Mouse (Mus musculus) lung, adult 10 weeks (tissue): ENCODE data around the gene Mdh1. TPM values are rescaled to one million over a fixed set of nuclear protein-coding genes. Genes with fewer than 3 reads are reported as not detected.

Source experiments
- polyA plus RNA-seq: library from polyadenylated mRNA; stranded (reverse); fragments of 350-450 nt; fragmentation: Illumina TruSeq; extraction: RNeasy Lipid Tissue Mini Kit (QIAGEN cat#74804); gene quantifications from one replicate; pipeline ENCODE4 v1.2.3, GENCODE M21; 2014; ENCODE audit warnings: low read depth, low replicate concordance; ENCODE audit not compliant: insufficient read depth

Mdh1 gene
- polyA plus RNA-seq: 149 TPM

DNA sequence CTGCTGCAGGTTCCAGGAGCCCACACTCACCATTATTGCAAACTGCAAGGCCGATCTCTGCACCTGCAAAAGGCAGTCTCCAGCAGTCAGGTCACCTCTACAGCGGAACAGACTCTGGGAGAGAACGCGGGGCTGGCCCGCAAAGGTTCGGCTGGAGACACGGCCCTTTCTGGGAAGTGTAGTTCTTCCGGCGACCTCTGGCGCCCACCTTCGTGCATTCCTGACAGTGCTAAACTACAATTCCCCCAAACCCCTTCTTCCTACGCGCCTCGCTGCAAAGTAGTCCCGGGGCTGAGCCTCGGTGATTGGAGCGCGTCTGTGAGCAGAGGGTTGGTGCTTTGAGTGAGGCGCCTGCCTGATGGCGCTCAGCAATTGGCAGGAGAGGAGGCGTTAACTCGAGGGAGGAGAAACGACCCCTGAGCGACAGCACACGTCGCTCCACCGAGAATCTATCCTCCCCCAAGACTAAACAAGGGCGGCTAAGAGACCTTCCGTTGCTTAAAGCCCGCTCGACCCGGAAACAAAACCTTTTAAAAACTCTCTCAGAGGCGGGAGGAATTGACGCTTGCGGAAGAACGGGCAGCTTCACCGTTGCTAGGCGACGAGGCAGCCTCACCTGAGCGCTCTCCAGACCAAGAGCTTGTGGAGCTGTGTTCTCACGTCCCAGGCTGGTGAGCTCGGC, at the start of gene Mdh1, which contains the start of gene Wdpcp:
Gene Mdh1, minus strand, starts transcription at position 668 of the 682 bp plus-strand sequence.
Gene Wdpcp, plus strand, starts transcription at position 536 of the 682 bp plus-strand sequence.

Other genes with a start within 250 kb of the Mdh1 start
- 71.0 TPM for gene Ugp2, start 201.2 kb downstream of the Mdh1 start, polyA plus RNA-seq
- gene Wdpcp, start 132 bp downstream of the Mdh1 start, polyA plus RNA-seq: 6.4 TPM